Mouse (Mus musculus) cortical plate, adult 2 months (tissue): ENCODE results near the gene Tmem56.

Experiments used
- CTCF ChIP-seq: fragments of 200-500 bp; IDR thresholded peaks from 2 replicates; pipeline ENCODE4 v1.5.1; 2011; ENCODE audit warnings: mild to moderate bottlenecking, control low read depth, low read length; ENCODE audit not compliant: insufficient read depth; ENCODE audit errors: extremely low read depth
- POLR2A ChIP-seq: fragments of 200-500 bp; IDR thresholded peaks from 2 replicates; pipeline ENCODE4 v1.6.1; 2011; ENCODE audit warnings: mild to moderate bottlenecking, low read length, control low read depth; ENCODE audit not compliant: insufficient read depth; ENCODE audit errors: extremely low read depth

DNA sequence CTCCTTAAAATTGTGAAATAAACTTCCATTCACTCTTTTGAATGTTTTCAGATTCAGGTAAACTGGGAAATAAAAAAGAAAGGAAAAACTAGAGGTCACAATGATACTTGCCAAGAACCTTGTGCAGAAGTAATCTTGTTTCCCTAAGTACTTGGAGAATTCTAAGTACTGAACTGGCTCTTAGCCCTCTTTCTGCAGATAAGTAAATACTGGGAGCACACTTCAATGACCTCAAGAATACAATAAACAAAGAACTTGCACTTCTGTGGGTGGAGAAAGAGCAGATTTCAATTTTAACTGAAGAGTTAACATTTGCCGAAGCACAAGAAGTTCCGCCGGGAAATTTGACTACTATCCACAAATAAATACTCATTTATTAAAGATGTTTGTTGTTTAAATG is 96.0 kb downstream of the Tmem56 start:
- TF ChIP-seq CTCF (no peak), POLR2A (no peak)
